ENCODE assay signal across 8 mouse cellular contexts in the genomic region with DNA sequence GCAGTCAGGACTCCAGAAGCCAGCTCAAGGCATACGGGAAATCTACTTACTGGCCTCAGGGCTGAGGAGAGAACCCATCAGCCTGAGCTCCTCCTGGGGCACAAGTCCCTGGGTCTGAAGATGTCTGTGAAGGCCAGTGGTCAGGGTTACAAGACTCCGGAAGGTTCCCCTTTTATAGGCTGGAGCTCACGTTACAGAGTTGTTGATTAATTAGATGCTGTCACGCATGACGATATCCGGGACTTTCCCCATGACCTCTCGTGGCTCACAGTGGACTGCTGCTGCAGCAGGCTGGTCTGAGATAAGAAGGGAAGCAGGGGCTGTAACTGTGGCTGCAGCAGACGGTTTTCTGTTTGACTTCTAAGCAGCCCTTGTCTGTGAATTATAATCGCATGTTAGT. TPM values are rescaled to one million over a fixed set of nuclear protein-coding genes. Genes with fewer than 3 reads are reported as not detected.
DNase-seq lines count a peak whose midpoint lies in the region; ATAC-seq lines count a peak whose summit lies in the region.

No protein-coding gene starts in this region.

- H3K4me2 ChIP-seq in heart, embryonic 14.5 days (ENCODE audit: low read length), result peak overlapping the region; percentile 53

- peak; percentile 74 for ATAC-seq in activated CD4-positive, CD25-positive, alpha-beta regulatory T cell, adult 4 months
- ATAC-seq in heart, embryonic 14.5 days (ENCODE audit: insufficient number of reproducible peaks, insufficient read depth, low FRiP score, low read depth), result no peak; the same call in 1 of the 2 replicates
- ATAC-seq in erythroid progenitor cell, adult 5-6 weeks (replicated peaks; ENCODE audit: low FRiP score, poor library complexity, severe bottlenecking), result no peak

- H3K27ac ChIP-seq in heart, embryonic 14.5 days (replicated peaks in 1 of 2; ENCODE audit: control insufficient read depth in 1 of 2, insufficient read depth in 1 of 2, low read depth in 2 of 2, low read length in 2 of 2), result peak overlapping the region; percentile 69 to 71

- H3K4me1 ChIP-seq in heart, embryonic 14.5 days (ENCODE audit: control insufficient read depth in 2 of 2, insufficient read depth in 2 of 2, low read length in 2 of 2), result peaks cover 38 to 39% of the 10 kb centered on the region in 2 experiments
- peaks cover 91% of the 10 kb centered on the region for H3K4me1 ChIP-seq in megakaryocyte, embryonic 14.5 days

- peak overlapping the region; percentile 8 to 13 for H3K4me3 ChIP-seq in heart, embryonic 14.5 days (ENCODE audit: control insufficient read depth in 1 of 2, insufficient read depth in 1 of 2, low read depth in 1 of 2, low read length in 2 of 2)
- H3K4me3 ChIP-seq in megakaryocyte, embryonic 14.5 days (replicated peaks), result peak overlapping the region; percentile 92

- H3K9me3 ChIP-seq in heart, embryonic 14.5 days (ENCODE audit: control insufficient read depth, low read length), result no peaks in the 10 kb centered on the region
- no peaks in the 10 kb centered on the region for H3K9me3 ChIP-seq in megakaryocyte, embryonic 14.5 days

- peak; percentile 98 for DNase-seq in 416B (ENCODE audit: low read depth)
- DNase-seq in kidney, postnatal 4 days, result peak; percentile 72 to 84
- no peak for DNase-seq in right cerebral cortex, postnatal 4 days
- DNase-seq in right cerebral cortex, postnatal 10 days (ENCODE audit: low spot score in 2 of 2), result no peak

- WGBS in heart, embryonic 14.5 days, result 5% methylated on average over 9 of the region's 9 CpGs

- H3K27me3 ChIP-seq in heart, embryonic 14.5 days (ENCODE audit: control insufficient read depth, insufficient read depth, low read length), result 0 out of 2 replicates have a peak, but pooled peaks cover 8% of the 10 kb centered on the region
- peaks cover 8% of the 10 kb centered on the region for H3K27me3 ChIP-seq in megakaryocyte, embryonic 14.5 days (replicated peaks)

- H3K36me3 ChIP-seq in heart, embryonic 14.5 days (ENCODE audit: control insufficient read depth, insufficient read depth, low read length), result no peaks in the 10 kb centered on the region
- peaks cover 28% of the 10 kb centered on the region for H3K36me3 ChIP-seq in megakaryocyte, embryonic 14.5 days (replicated peaks; ENCODE audit: low read length)

- peak overlapping the region; percentile 41; the same call in 1 of the 2 replicates for H3K9ac ChIP-seq in heart, embryonic 14.5 days (ENCODE audit: low read length)

RNA-seq across cellular contexts. Expression of a gene that starts 1.2 kb away (rescaled TPM):
- 10 to 100 TPM; 62.2 to 87.1 TPM for polyA plus RNA-seq in activated CD4-positive, CD25-positive, alpha-beta regulatory T cell, adult 4 months (2017; shearing (Covaris generic))
- polyA plus RNA-seq in heart, embryonic 14.5 days (2014; fragmentation: Nextera tagmentation; extraction: Ambion mirVana), result 4.6 and 5.2 TPM in 2 replicates
- polyA plus RNA-seq in megakaryocyte, embryonic 14.5 days (2012; ENCODE audit: insufficient read depth, low replicate concordance), result 10.2 and 15.0 TPM in 2 replicates
- total RNA-seq in erythroid progenitor cell, adult 5-6 weeks (2015; ENCODE audit: low replicate concordance), result 6.1 and 7.1 TPM in 2 replicates
- 4.7 and 10.0 TPM in 2 replicates for total RNA-seq in erythroid progenitor cell, adult 5-6 weeks (2017; ENCODE audit: low replicate concordance)

RNA-seq across cellular contexts. Expression of a gene that starts 28.8 kb away (rescaled TPM):
- 10 to 100 TPM; 19.1 to 22.8 TPM for polyA plus RNA-seq in activated CD4-positive, CD25-positive, alpha-beta regulatory T cell, adult 4 months (2017; shearing (Covaris generic))
- polyA plus RNA-seq in heart, embryonic 14.5 days (2014; fragmentation: Nextera tagmentation; extraction: Ambion mirVana), result 50.1 and 50.5 TPM in 2 replicates
- 3.3 and 3.4 TPM in 2 replicates for polyA plus RNA-seq in megakaryocyte, embryonic 14.5 days (2012; ENCODE audit: insufficient read depth, low replicate concordance)
- 21.8 and 42.2 TPM in 2 replicates for total RNA-seq in erythroid progenitor cell, adult 5-6 weeks (2015; ENCODE audit: low replicate concordance)
- total RNA-seq in erythroid progenitor cell, adult 5-6 weeks (2017; ENCODE audit: low replicate concordance), result 32.2 and 62.3 TPM in 2 replicates

RNA-seq across cellular contexts. Expression of a gene that starts 34.2 kb away (rescaled TPM):
- polyA plus RNA-seq in activated CD4-positive, CD25-positive, alpha-beta regulatory T cell, adult 4 months (2017; shearing (Covaris generic)), result 10 to 100 TPM; 74.3 to 91.9 TPM
- 10.3 and 12.5 TPM in 2 replicates for polyA plus RNA-seq in heart, embryonic 14.5 days (2014; fragmentation: Nextera tagmentation; extraction: Ambion mirVana)
- polyA plus RNA-seq in megakaryocyte, embryonic 14.5 days (2012; ENCODE audit: insufficient read depth, low replicate concordance), result 4.4 and 17.4 TPM in 2 replicates
- 2.9 and 9.2 TPM in 2 replicates for total RNA-seq in erythroid progenitor cell, adult 5-6 weeks (2015; ENCODE audit: low replicate concordance)
- 0.53 and 2.1 TPM in 2 replicates for total RNA-seq in erythroid progenitor cell, adult 5-6 weeks (2017; ENCODE audit: low replicate concordance)

Comparison
In these comparisons a context has a peak if more than half of its experiments do, and no peak if none do; other contexts are left out.
1. DNase-seq: peak in 416B (single experiment) and kidney, postnatal 4 days (2 of 2); none in right cerebral cortex, postnatal 4 days (single experiment) and right cerebral cortex, postnatal 10 days (0 of 2).